Mouse (Mus musculus) cortical plate, adult 2 months (tissue): ENCODE results near the gene Ap3d1. TPM values are rescaled to one million over a fixed set of nuclear protein-coding genes. Genes with fewer than 3 reads are reported as not detected.

Experiments
- H3K27ac ChIP-seq: fragments of 200-500 bp; 2 replicates; pipeline ENCODE4 v1.5.1; 2012; ENCODE audit warnings: low read length, control low read depth, inconsistent platforms; ENCODE audit not compliant: insufficient read depth
- H3K4me1 ChIP-seq: fragments of 200-500 bp; 2 replicates; pipeline ENCODE4 v1.6.1; 2011; ENCODE audit warnings: low read length; ENCODE audit not compliant: control insufficient read depth, insufficient read depth
- H3K4me3 ChIP-seq: fragments of 200-500 bp; 2 replicates; pipeline ENCODE4 v1.5.1; 2011; ENCODE audit warnings: mild to moderate bottlenecking, low read length, control low read depth; ENCODE audit not compliant: insufficient read depth
- CTCF ChIP-seq: fragments of 200-500 bp; IDR thresholded peaks from 2 replicates; pipeline ENCODE4 v1.5.1; 2011; ENCODE audit warnings: mild to moderate bottlenecking, control low read depth, low read length; ENCODE audit not compliant: insufficient read depth; ENCODE audit errors: extremely low read depth
- POLR2A ChIP-seq: fragments of 200-500 bp; IDR thresholded peaks from 2 replicates; pipeline ENCODE4 v1.6.1; 2011; ENCODE audit warnings: mild to moderate bottlenecking, low read length, control low read depth; ENCODE audit not compliant: insufficient read depth; ENCODE audit errors: extremely low read depth
- polyA plus RNA-seq: library from polyadenylated mRNA; depleted of rRNA; stranded (reverse); fragments of >200 nt; gene quantifications from 2 replicates; pipeline ENCODE4 v1.2.3, GENCODE M21; 2012

Gene Ap3d1
- polyA plus RNA-seq, 1 experiment: 157 TPM

- Histone ChIP-seq H3K27ac (0 out of 2 replicates have a peak overlapping the region, but pooled peaks have one; percentile 8), H3K4me3 (peak overlapping the region; percentile 79; the same call in 1 of the 2 replicates), H3K4me1 (peaks cover 7% of the 10 kb centered on the region)
- no peak for TF ChIP-seq POLR2A
- no peak for TF ChIP-seq CTCF
Observed at GRCm38 (mm10) chr10:80674161-80674711, 67.8 kb downstream of the Ap3d1 start.

GRCm38 (mm10) chr10:80673690-80674089 is 68.4 kb downstream of the Ap3d1 start:
- TF ChIP-seq CTCF (no peak), POLR2A (no peak)
- H3K4me1 ChIP-seq: peaks cover 7% of the 10 kb centered on the region
- peak overlapping the region; percentile 79; the same call in 1 of the 2 replicates for H3K4me3 ChIP-seq
- H3K27ac ChIP-seq: 0 out of 2 replicates have a peak overlapping the region, but pooled peaks have one; percentile 8

GRCm38 (mm10) chr10:80671936-80672690 is 70.0 kb downstream of the Ap3d1 start:
- Histone ChIP-seq H3K4me3 (no peak overlapping the region), H3K27ac (no peak overlapping the region), H3K4me1 (0 out of 2 replicates have a peak, but pooled peaks cover 1% of the 10 kb centered on the region)
- TF ChIP-seq CTCF: no peak
- no peak for TF ChIP-seq POLR2A

- no peak overlapping the region for H3K4me3 ChIP-seq
- no peak for TF ChIP-seq CTCF
- no peak for TF ChIP-seq POLR2A
- no peak overlapping the region for H3K27ac ChIP-seq
- H3K4me1 ChIP-seq: 0 out of 2 replicates have a peak, but pooled peaks cover 1% of the 10 kb centered on the region
Observed at GRCm38 (mm10) chr10:80671251-80671650, 70.8 kb downstream of the Ap3d1 start.

GRCm38 (mm10) chr10:80670531-80670930 is 71.5 kb downstream of the Ap3d1 start:
- H3K4me3 ChIP-seq: no peak overlapping the region
- H3K27ac ChIP-seq: no peak overlapping the region
- TF ChIP-seq CTCF (no peak), POLR2A (no peak)
- H3K4me1 ChIP-seq: 0 out of 2 replicates have a peak, but pooled peaks cover 1% of the 10 kb centered on the region

- Histone ChIP-seq H3K27ac (no peak overlapping the region), H3K4me1 (0 out of 2 replicates have a peak, but pooled peaks cover 1% of the 10 kb centered on the region)
Observed at GRCm38 (mm10) chr10:80669737-80670485, 72.2 kb downstream of the Ap3d1 start.

GRCm38 (mm10) chr10:80669018-80669417 is 73.0 kb downstream of the Ap3d1 start:
- no peak for TF ChIP-seq CTCF
- no peak for TF ChIP-seq POLR2A
- no peaks in the 10 kb centered on the region for H3K4me1 ChIP-seq
- no peak overlapping the region for H3K4me3 ChIP-seq
- no peak overlapping the region for H3K27ac ChIP-seq

More at GRCm38 (mm10) chr10:80669737-80670485, 72.2 kb downstream of the Ap3d1 start:
- no peak overlapping the region for H3K4me3 ChIP-seq
- TF ChIP-seq CTCF (no peak), POLR2A (no peak)

- no peak for TF ChIP-seq CTCF
- TF ChIP-seq POLR2A: no peak
- no peaks in the 10 kb centered on the region for H3K4me1 ChIP-seq
- no peak overlapping the region for H3K4me3 ChIP-seq
- H3K27ac ChIP-seq: no peak overlapping the region
Observed at GRCm38 (mm10) chr10:80668614-80669013, 73.5 kb downstream of the Ap3d1 start.

- no peak overlapping the region for H3K27ac ChIP-seq
- H3K4me1 ChIP-seq: no peaks in the 10 kb centered on the region
- TF ChIP-seq CTCF (no peak), POLR2A (no peak)
- H3K4me3 ChIP-seq: no peak overlapping the region
Observed at GRCm38 (mm10) chr10:80666837-80667412, 75.1 kb downstream of the Ap3d1 start.

GRCm38 (mm10) chr10:80665981-80666733 is 75.9 kb downstream of the Ap3d1 start:
- no peak overlapping the region for H3K27ac ChIP-seq
- H3K4me1 ChIP-seq: no peaks in the 10 kb centered on the region
- no peak overlapping the region for H3K4me3 ChIP-seq
- TF ChIP-seq CTCF (no peak), POLR2A (no peak)
